Mouse (Mus musculus) lung, postnatal 36 days (tissue): ENCODE measurements around the gene Arhgap30.

ENCODE experiments used
- DNase-seq: peaks from one replicate; pipeline ENCODE4 v3.0.0; 2022; ENCODE audit warnings: mixed read lengths

Gene Arhgap30

GRCm38 (mm10) chr1:171388376-171389102, at the start of gene Arhgap30:
Arhgap30 (plus strand) TSS chr1:171388954.
- peak; percentile 88 for DNase-seq

DNA sequence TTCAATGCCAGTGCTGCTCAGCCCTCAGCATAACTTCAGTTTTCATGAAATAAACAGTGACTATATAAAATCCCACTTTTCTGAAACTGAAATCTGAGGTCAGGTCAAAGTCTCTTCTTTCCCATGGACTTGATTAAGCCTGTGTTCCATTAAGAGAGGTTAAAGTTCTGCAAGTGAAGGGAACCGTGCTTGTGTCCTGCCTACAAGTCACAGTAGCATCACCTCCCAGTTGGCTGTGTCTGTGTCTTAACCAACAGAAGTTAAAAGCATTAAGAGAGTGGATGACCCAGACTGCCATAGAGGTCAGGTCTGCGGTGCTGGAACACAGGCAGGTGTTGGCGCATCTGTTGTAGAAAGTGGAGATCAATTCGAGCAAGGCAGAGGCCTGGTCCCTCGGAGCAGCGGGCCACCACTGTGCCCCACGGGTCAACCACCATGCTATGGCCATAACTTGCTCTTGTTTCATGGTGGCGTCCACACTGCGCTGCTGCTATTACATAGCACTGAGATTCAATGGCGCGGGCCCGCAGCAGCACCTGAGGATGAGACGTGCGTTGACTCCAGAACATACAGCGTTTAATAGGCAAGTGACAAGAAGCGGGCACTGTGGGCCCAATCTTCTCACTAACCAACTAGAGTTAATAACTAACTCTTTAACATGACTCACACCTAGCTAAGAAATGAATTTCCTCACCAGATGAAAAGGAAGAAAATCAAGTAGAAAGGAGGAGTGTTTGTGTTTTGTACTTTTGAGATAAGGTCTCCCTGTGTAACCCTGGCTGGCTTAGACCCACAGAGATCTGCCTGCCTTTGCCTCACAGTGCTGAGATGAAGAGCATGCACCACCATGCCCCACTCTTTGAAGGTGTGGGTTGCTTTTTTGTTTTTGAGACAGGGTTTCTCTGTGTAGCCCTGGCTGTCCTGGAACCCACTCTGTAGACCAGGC, 46.2 kb upstream of the Arhgap30 start:
- peak; percentile 21 for DNase-seq

- DNase-seq = peak; percentile 77
These were observed 44.7 kb upstream of the Arhgap30 start for GRCm38 (mm10) chr1:171343922-171344677.

GRCm38 (mm10) chr1:171344715-171345114, 44.0 kb upstream of the Arhgap30 start:
- DNase-seq = no peak

GRCm38 (mm10) chr1:171345225-171346094, 43.3 kb upstream of the Arhgap30 start, which contains the start of the genes Nit1 and Pfdn2:
Nit1 (minus strand) TSS chr1:171345646.
Pfdn2 (plus strand) TSS chr1:171345670.
- DNase-seq = peak; percentile 94

DNA sequence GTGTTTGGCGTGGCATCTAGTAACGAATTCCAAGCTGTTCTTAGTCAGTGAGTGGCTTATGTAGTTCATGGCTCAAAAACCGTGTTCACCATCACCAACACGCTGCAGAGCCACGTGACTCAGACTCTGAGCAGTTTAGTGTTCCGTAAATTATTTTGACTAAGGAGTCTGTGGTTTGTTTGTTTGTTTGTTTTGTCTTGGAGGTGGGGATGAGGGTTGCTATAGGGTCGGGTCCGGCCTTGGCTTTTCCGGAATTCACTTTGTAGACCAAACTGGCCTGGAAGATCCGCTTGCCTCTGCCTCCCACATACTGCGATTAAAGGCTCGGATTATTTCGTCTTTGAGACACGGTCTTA, 42.7 kb upstream of the Arhgap30 start:
- no peak for DNase-seq

- no peak for DNase-seq
These were observed 40.1 kb upstream of the Arhgap30 start for GRCm38 (mm10) chr1:171348665-171349064.

DNA sequence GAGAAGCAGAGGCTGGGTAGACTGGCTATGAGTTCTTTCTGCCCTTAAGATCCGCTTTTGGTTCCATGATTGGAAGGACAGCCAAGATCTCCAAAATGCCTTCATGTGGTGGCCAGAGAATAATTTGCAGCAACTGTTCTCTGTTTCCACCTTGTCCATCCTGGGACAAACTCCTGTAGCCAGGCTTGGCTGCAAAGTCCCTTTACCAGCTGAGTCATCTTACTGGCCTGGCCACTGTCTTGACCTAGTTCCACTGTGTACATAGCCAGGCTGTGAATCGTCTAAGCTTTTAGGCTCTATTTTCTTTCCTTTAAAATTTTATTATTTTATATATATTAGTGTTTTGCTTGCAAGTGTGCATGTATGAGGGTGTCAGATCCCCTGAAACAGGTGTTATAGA, 39.5 kb upstream of the Arhgap30 start:
- no peak for DNase-seq

GRCm38 (mm10) chr1:171355812-171356340, 32.9 kb upstream of the Arhgap30 start:
- DNase-seq = peak; percentile 60

GRCm38 (mm10) chr1:171356814-171357213, 31.9 kb upstream of the Arhgap30 start:
- no peak for DNase-seq

- peak; percentile 66 for DNase-seq
These were observed 30.3 kb upstream of the Arhgap30 start for GRCm38 (mm10) chr1:171358421-171358820.

GRCm38 (mm10) chr1:171360253-171360652, 28.5 kb upstream of the Arhgap30 start:
- DNase-seq = no peak

DNA sequence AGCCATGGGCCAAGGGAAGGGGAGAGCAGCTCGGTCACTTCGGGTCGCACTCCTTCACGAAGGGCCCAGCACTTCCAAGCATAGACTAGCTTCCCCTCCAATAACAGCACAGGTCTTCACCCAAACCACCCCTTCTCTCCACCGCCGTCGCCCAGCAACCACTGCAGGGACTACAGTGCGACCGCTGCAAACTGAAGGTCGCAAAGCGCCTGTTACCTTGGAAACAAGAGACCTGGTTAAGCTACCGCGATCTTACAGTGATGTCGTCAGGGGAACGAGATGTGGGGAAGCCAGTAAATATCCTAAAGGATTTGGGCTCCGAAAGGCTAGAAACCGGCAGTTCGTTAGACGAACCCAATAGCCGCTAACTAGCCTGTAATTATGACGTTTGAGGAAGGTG, 28.1 kb upstream of the Arhgap30 start, which contains the start of gene Klhdc9:
Gene Klhdc9 (minus strand): TSS at position 143 of the 400 bp plus-strand sequence.
- DNase-seq = peak; percentile 88

- peak; percentile 86 for DNase-seq
These were observed 27.3 kb upstream of the Arhgap30 start for GRCm38 (mm10) chr1:171361106-171362103.

DNA sequence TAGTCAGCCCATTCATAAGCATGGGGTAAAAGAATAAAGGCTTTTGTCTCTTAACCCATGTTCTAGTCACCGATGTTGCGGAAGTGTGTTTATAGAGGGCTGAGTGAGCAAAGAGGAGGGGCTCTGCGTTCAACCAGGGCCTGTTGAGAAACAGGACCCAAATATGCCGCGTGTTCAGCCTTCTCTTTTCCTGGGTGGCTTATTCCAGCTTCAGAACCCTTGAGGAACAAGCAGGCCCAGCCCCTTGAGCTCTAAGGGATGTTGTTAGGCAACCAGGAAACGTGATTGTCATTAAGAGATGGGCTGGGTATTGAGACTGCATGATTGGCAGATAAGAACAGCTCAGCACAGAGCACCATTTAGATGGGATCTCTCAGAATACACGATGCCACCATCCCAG, 22.8 kb upstream of the Arhgap30 start:
- peak; percentile 58 for DNase-seq

- peak; percentile 82 for DNase-seq
These were observed 18.8 kb upstream of the Arhgap30 start, which contains the start of gene Nectin4 for GRCm38 (mm10) chr1:171369845-171370556. Nectin4 (plus strand) TSS chr1:171370099.

DNA sequence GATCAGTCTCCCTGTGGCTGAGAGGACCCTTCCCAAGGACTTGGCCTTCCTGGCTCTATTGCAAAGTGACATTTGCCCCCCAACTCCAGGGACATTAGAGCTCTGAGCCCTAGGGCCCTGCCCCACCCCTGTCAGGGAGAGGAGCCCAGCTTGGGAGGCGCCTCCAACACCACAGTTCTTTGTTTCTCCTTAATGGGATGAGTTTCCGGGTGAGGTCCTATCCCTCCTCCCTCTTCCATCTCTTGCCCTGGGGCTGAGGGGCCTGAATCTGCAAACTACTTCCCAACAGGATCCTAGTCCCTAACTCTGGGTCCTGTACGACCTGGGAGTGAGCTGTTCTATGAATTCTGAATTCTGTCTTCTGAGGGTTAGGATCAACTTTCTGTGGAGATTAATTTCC, 15.9 kb upstream of the Arhgap30 start:
- DNase-seq = no peak

DNA sequence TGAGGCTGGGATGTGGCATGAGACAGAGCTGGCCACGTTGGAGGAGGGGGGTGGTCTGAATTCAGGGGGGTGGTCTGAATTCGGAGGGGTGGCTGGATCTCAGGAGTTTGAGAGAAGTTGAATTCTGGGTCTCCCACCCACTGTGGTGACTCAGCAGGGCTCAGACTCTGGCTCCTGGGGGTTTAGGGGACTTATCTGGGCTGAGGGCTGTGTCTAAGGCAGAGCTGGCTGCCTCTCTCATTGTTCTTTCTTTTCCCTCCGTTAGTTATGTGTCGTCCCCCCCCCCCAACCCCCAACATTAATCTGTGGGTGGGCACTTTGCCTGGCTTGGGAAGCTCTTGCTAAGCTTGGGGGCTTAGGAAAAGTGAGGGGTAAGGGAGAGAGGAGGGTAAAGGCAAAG, 14.8 kb upstream of the Arhgap30 start:
- DNase-seq = no peak

DNA sequence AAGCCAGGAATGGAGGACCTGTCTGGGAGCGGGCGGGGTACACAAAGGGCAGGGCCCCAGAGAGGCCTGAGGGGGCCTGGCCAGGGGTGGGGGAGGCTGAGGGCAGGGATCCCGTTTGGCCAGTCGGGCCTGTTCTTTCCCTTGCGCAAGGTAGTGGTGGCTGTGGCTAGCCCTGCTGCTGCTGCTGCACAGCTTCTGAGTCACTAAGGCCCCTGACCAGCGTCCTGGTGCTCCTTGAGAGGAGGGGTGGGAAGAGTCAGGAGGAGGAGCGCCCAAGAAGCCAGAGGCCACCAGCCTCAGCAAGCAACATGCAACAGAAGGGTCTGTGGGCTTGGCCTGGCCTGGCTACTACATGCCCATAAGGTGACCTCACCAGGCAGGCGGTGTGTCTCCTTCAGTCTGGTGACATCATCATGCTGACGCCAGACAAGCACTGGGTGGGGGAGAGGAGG, 13.1 kb upstream of the Arhgap30 start:
- DNase-seq = peak; percentile 88
